Mouse (Mus musculus) bone marrow, adult 2 months (tissue): ENCODE data around the gene Tbce.

Experiments
- CTCF ChIP-seq: fragments of 200-500 bp; IDR thresholded peaks from 2 replicates; pipeline ENCODE4 v1.5.1; 2011; ENCODE audit warnings: low read length, control low read depth; ENCODE audit not compliant: control insufficient read depth, insufficient read depth
- POLR2A ChIP-seq: fragments of 200-500 bp; IDR thresholded peaks from 2 replicates; pipeline ENCODE4 v1.6.1; 2011; ENCODE audit warnings: low read depth, mild to moderate bottlenecking, control low read depth, low read length, borderline replicate concordance; ENCODE audit not compliant: control insufficient read depth

GRCm38 (mm10) chr13:14002706-14003105, 36.7 kb downstream of the Tbce start:
- TF ChIP-seq CTCF: no peak
- TF ChIP-seq POLR2A: no peak
